Mouse (Mus musculus) hindbrain, postnatal 0 days (tissue): ENCODE measurements around the gene Hoxa3. TPM values are rescaled to one million over a fixed set of nuclear protein-coding genes. Genes with fewer than 3 reads are reported as not detected.
A peak's percentile ranks its signal among the peaks of the same experiment; 100 is the strongest.

Source experiments
- ATAC-seq: fragments of 200-750 bp; cut with Nextera tagmentation; 2 replicates; pipeline ENCODE4 v1.8.0; 2017; ENCODE audit warnings: mild to moderate bottlenecking, moderate TSS enrichment, moderate library complexity
- DNase-seq: peaks from one replicate; pipeline ENCODE4 v3.0.0-alpha.2; 2015; ENCODE audit warnings: low spot score
- H3K27ac ChIP-seq: fragments of 300-500 bp; sonication (generic); 2 replicates; pipeline ENCODE4 v1.5.1; 2014; ENCODE audit warnings: mild to moderate bottlenecking
- H3K27me3 ChIP-seq: fragments of 300-500 bp; sonication (generic); 2 replicates; pipeline ENCODE4 v1.6.1; 2014; ENCODE audit warnings: low read length, mixed read lengths; ENCODE audit not compliant: insufficient read depth
- H3K36me3 ChIP-seq: fragments of 300-500 bp; sonication (generic); 2 replicates; pipeline ENCODE4 v1.6.1; 2014; ENCODE audit warnings: low read length, mixed read lengths; ENCODE audit not compliant: insufficient read depth
- H3K4me1 ChIP-seq: fragments of 300-500 bp; sonication (generic); 2 replicates; pipeline ENCODE4 v1.6.1; 2014; ENCODE audit warnings: antibody characterized with exemption, low read length, mixed read lengths; ENCODE audit not compliant: insufficient read depth
- H3K4me2 ChIP-seq: fragments of 300-500 bp; sonication (generic); 2 replicates; pipeline ENCODE4 v1.6.1; 2014; ENCODE audit warnings: low read depth, mild to moderate bottlenecking, low read length, moderate library complexity, mixed read lengths
- H3K4me3 ChIP-seq: fragments of 300-500 bp; sonication (generic); 2 replicates; pipeline ENCODE4 v1.5.1; 2014; ENCODE audit warnings: low read length
- H3K9ac ChIP-seq: fragments of 300-500 bp; sonication (generic); replicated peaks from 2 replicates; pipeline ENCODE4 v1.6.1; 2014; ENCODE audit warnings: mild to moderate bottlenecking, low read length, moderate library complexity, mixed read lengths
- H3K9me3 ChIP-seq: fragments of 300-500 bp; sonication (generic); 2 replicates; pipeline ENCODE4 v1.6.1; 2016; ENCODE audit warnings: low read length, mixed read lengths
- CTCF ChIP-seq: IDR thresholded peaks from 2 replicates; pipeline ENCODE4 v1.5.1; 2016; ENCODE audit warnings: antibody characterized with exemption, control low read depth, low read depth
- WGBS: fragments of 180-500 bp; shearing (Covaris S2); extraction: QIAGEN DNeasy Blood & Tissue Kit; methylation state at CpG from one replicate; pipeline ENCODE4 v1.1.7; 2014; 5-methylcytosine and 5-hydroxymethylcytosine counted together
- polyA plus RNA-seq: library from polyadenylated mRNA; unstranded; fragments of >200 nt; fragmentation: Nextera tagmentation; extraction: Ambion mirVana; gene quantifications from 2 replicates; pipeline ENCODE4 v1.2.1, GENCODE M21; 2015
- total RNA-seq: library from RNA; depleted of rRNA; stranded (reverse); fragments of >200 nt; gene quantifications from 2 replicates; pipeline ENCODE4 v1.2.3, GENCODE M21; 2014

The Hoxa3 gene
- total and polyA plus RNA-seq, 2 experiments from 2014 or later, result 7.9 to 9.8 TPM

DNA sequence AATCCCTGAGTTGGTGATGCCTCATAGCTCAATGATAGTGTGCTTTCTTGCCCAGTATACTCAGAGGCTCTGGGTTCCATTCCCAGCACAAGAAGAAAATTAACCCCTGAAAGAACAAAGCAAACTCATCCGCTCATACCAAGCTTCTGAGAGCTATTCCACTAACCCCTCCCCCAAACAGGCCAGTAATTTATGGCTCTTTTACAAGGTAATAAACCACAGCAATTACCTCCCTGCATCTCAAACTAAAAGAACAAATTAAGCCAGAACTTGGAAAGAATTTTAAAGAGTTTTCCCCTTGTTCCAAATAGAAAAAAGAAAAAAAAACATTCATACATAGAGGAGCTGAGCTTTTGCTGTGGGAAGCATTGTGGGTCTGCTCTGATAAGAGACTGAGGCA lies 30.3 kb downstream of the Hoxa3 start:
- no peaks in the 10 kb centered on the region for H3K9me3 ChIP-seq
- peak overlapping the region; percentile 5; the same call in 1 of the 2 replicates for H3K4me2 ChIP-seq
- H3K9ac ChIP-seq, result no peak overlapping the region
- H3K4me1 ChIP-seq, result 0 out of 2 replicates have a peak, but pooled peaks cover 4% of the 10 kb centered on the region
- TF ChIP-seq CTCF, result no peak
- H3K4me3 ChIP-seq, result no peak overlapping the region
- H3K27ac ChIP-seq, result no peak overlapping the region
- DNase-seq, result no peak
- H3K27me3 ChIP-seq, result peaks cover 90% of the 10 kb centered on the region
- 19% methylated on average over 1 of the region's 1 CpGs for WGBS
- no peak for ATAC-seq
- H3K36me3 ChIP-seq, result no peaks in the 10 kb centered on the region

DNA sequence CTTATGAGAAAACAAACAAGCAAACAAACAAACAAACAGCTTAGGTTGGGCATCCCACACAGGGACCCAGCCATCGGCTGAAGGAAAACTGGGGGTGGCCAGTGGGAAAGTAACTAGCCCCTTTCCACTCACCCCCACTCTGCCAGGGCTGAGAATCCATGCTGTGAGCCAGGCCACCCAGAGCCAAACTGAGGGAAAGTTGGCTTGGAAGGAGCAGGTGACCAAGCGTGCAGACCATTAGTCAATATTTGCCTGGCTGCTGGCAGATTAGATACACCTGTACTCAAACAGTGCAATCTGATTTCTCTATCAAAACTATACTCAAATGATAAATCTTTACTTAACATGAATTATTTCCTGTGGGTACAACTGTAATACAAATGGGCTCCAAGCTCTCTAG lies 31.1 kb downstream of the Hoxa3 start:
- no peak for DNase-seq
- 0 out of 2 replicates have a peak, but pooled peaks cover 4% of the 10 kb centered on the region for H3K4me1 ChIP-seq
- H3K27ac ChIP-seq, result no peak overlapping the region
- H3K9ac ChIP-seq, result no peak overlapping the region
- no peaks in the 10 kb centered on the region for H3K9me3 ChIP-seq
- no peaks in the 10 kb centered on the region for H3K36me3 ChIP-seq
- TF ChIP-seq CTCF, result no peak
- peaks cover 82% of the 10 kb centered on the region for H3K27me3 ChIP-seq
- ATAC-seq, result no peak
- peak overlapping the region; percentile 5; the same call in 1 of the 2 replicates for H3K4me2 ChIP-seq
- H3K4me3 ChIP-seq, result no peak overlapping the region
- WGBS, result 25% methylated on average over 2 of the region's 2 CpGs

GRCm38 (mm10) chr6:52180726-52181125 lies 32.4 kb downstream of the Hoxa3 start:
- DNase-seq, result no peak
- H3K9ac ChIP-seq, result peak overlapping the region; percentile 60; the same call in 1 of the 2 replicates

DNA sequence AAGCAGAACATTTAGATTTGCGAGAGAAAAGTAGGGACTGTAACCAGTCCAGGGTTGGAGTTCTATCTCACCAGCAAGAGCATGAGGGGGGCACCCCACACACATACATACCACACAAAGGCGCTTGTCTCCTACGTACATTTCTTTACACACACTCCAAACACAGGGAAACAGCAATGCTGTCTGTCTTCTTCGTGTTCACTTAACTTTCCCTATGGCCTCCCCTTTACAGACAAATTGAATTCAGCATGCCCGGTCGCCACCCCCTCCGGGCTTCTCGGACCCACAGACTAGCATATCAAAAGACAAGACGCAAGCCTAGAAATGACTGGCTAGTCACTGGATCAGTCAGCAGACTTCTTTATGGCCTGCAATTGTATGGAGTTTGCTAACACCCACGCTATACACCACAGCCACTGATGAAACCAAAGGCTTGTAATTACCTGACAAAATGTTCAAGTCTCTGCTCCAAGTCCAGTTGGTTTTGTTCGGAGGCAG lies 32.9 kb downstream of the Hoxa3 start:
- no peak for TF ChIP-seq CTCF
- Histone ChIP-seq H3K27me3 (peaks cover 78% of the 10 kb centered on the region), H3K27ac (peak overlapping the region; percentile 92), H3K9me3 (no peaks in the 10 kb centered on the region), H3K4me3 (peak overlapping the region; percentile 41), H3K36me3 (no peaks in the 10 kb centered on the region), H3K4me2 (peak overlapping the region; percentile 58), H3K4me1 (0 out of 2 replicates have a peak, but pooled peaks cover 4% of the 10 kb centered on the region), H3K9ac (peak overlapping the region; percentile 60; the same call in 1 of the 2 replicates)
- no peak for ATAC-seq
- DNase-seq, result no peak
- WGBS, result 6% methylated on average over 11 of the region's 11 CpGs

More at GRCm38 (mm10) chr6:52180726-52181125, 32.4 kb downstream of the Hoxa3 start:
- Histone ChIP-seq H3K27me3 (peaks cover 80% of the 10 kb centered on the region), H3K9me3 (no peaks in the 10 kb centered on the region), H3K36me3 (no peaks in the 10 kb centered on the region), H3K27ac (peak overlapping the region; percentile 92), H3K4me2 (peak overlapping the region; percentile 58), H3K4me3 (peak overlapping the region; percentile 41; the same call in 1 of the 2 replicates), H3K4me1 (0 out of 2 replicates have a peak, but pooled peaks cover 4% of the 10 kb centered on the region)
- no peak for ATAC-seq
- TF ChIP-seq CTCF, result no peak
- WGBS, result 15% methylated on average over 3 of the region's 3 CpGs

- no peak for DNase-seq
- Histone ChIP-seq H3K27ac (peak overlapping the region; percentile 92), H3K9ac (peak overlapping the region; percentile 60), H3K4me3 (peak overlapping the region; percentile 41), H3K27me3 (peaks cover 78% of the 10 kb centered on the region), H3K4me2 (peak overlapping the region; percentile 58), H3K4me1 (0 out of 2 replicates have a peak, but pooled peaks cover 3% of the 10 kb centered on the region), H3K36me3 (no peaks in the 10 kb centered on the region), H3K9me3 (no peaks in the 10 kb centered on the region)
- no peak for TF ChIP-seq CTCF
- no peak for ATAC-seq
- 1% methylated on average over 10 of the region's 10 CpGs for WGBS
Measured at GRCm38 (mm10) chr6:52179690-52180089, 33.4 kb downstream of the Hoxa3 start.

DNA sequence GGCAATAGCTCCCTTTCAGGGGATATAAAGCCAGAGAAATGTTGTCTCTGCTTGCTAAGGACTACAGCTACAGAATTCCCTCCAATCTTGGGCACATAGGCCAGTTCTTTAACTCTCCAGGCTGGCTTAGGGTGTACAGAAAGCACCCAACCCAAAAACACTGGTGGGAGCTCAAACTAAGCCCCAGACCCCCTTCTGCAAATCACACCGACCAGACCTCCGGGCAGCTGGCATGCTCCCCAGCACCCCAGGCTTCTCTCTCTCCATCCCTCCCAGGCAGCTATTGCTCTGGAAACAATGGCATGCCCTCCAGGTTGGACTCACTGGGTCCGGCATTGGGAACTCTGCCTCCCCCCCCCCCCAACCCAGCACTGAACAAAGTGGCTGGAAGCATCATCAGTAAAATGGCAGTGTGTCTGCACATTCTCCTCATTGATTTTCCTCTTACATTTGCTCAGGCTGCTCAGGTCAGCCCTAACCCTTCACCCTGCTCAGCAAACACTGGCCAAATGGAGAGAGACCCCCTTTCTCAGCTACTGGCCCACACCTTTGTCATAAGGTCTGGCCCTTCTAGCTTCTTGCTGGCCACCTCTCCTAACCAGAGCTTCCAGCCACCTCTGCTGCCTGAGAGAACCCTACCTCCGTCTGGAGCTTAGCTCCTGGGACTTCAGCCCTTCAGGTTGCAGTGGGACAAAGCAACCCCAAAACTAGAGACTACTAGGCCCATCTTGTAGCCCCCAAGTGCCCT lies 34.0 kb downstream of the Hoxa3 start:
- H3K27me3 ChIP-seq, result peaks cover 77% of the 10 kb centered on the region
- H3K9me3 ChIP-seq, result no peaks in the 10 kb centered on the region
- DNase-seq (no peak), ATAC-seq (no peak)
- H3K9ac ChIP-seq, result peak overlapping the region; percentile 60
- no peak for TF ChIP-seq CTCF
- H3K36me3 ChIP-seq, result no peaks in the 10 kb centered on the region
- H3K4me1 ChIP-seq, result no peaks in the 10 kb centered on the region
- H3K4me2 ChIP-seq, result peak overlapping the region; percentile 58
- WGBS, result 1% methylated on average over 4 of the region's 4 CpGs
- H3K4me3 ChIP-seq, result peak overlapping the region; percentile 41
- H3K27ac ChIP-seq, result peak overlapping the region; percentile 92
